Mouse (Mus musculus) left cerebral cortex, postnatal 10 days (tissue): Measurements from ENCODE around the gene B4galnt4. TPM values are rescaled to one million over a fixed set of nuclear protein-coding genes. Genes with fewer than 3 reads are reported as not detected.

Experiments used
- DNase-seq, 2 experiments: peaks; one replicate each; pipeline ENCODE4 v3.0.0; 2021 to 2022; ENCODE audit warnings: low spot score in 2 of 2, mixed read lengths in 1 of 2; ENCODE audit errors: extremely low spot score in 1 of 2
- intact Hi-C: fragments of 180-260 bp; cut with DNase I; formaldehyde crosslinking; loops from one replicate; pipeline ENCODE4 v1.15.1; 2025
- total RNA-seq, 2 experiments: library from RNA; stranded (reverse); gene quantifications; 2 replicates each; pipeline ENCODE4 v1.2.3; 2021

The B4galnt4 gene
- total RNA-seq, 2 experiments from 2014 or later = 107 to 110 TPM

DNA sequence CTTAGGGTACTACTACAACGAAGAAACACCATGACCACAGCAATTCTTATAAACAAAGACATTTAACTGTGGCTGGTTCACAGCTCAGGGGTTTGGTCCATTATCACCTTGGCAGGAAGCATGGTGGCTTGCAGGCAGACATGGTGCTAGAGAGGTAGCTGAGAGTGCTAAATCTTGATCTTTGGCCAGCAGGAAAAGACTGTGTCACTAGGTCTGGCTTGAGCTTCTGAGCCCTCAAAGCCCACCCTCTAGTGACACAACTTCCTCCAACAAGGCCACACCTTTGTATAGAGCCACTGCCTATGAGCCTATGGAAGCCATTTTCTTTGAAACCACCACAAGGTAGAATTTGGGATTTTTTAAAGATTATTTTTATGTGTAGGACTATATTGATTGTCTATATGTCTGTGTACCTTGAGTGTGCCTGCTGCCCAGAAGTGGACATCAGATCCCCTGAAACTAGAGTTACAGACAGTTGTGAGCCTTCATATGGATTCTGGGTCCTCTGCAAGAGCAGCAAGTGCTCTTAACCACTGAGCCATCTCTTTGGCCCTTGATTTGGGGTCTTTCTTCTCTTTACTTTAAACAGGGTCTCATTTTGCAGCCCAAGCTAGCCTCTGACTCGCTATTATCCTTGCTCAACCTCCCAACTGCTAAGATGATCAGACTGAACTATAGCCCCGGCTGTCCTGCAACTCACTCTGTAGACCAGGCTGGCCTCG lies 21.4 kb upstream of the B4galnt4 start:
- no peak for DNase-seq
- intact Hi-C loops = no loop called here

DNA sequence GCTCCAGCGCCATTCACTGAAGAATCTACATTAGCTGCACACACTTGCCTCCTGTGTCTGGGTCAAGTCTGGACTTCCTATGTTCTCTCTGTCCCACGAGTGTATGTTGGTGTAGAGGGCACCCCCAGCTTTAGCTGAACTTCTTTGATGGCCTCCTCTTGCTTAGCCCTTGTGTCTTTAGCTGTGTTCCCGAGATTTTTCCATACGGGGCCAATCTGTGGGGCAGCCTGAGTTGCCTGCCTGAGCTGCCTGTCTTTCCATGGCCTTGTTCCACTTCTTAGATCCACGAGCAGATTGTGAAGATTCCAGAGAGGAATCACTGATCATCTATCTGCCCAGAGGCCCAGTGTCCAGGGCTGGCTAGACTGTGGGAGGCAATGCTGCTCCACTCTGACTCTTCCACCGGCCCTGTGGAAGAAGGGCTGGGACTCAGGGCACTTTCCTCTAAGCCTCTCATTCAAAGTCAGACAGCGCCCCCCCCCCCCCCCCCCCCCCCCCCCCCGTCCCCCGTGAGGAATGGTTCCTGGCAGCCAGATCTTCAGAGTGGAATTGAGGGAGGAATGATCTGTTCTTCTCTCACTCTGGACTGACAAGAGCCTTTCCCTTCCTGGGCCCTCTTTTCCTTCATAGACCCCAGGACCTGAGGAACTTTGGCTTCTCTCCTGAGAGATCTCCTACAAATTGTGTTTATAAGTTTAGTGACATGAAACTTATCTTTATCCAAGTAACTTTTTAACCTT lies 19.9 kb upstream of the B4galnt4 start:
- intact Hi-C loops = no loop called here

DNA sequence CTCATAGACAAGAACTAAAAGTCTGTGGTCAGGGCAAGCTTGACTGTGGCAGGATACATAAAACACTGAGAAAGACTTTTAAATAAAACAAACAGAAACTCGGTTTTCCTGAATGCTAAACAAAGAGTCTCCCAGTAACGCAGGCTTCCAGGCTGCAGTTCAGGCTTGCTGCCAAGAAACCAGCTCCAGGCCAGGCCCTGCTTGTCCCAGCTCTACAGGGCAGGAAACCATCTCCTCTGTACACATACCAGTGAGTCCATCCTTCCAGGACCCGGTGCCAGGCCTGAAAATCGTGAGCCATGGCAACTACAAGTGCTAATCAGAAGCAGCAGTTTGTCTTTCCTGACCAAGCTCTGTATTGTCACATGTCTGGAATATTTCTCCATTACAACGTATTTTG lies 19.2 kb upstream of the B4galnt4 start:
- DNase-seq = peak; percentile 34 to 87
- intact Hi-C loops = no loop called here

More for the DNA sequence above, 19.9 kb upstream of the B4galnt4 start:
- DNase-seq = no peak

DNA sequence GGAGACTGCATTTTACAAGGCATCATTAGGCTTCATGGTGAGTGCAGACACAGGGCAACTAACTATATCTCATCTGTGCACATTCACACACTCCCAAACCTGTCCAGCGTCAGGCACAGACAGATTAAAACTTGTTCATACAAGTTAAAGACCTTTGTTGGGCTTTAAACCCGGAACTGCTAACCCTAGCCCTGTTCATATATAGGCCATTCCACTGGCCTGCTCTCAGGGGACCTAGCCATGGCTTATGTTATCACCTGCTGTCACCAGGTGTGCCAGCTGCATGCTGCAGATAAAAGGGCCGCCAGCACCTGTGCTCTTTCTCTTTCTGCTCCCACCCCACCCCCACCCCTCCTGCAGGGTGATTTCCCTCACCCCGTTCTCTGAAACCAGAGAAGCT lies 18.4 kb upstream of the B4galnt4 start:
- intact Hi-C loops = no loop called here
- no peak for DNase-seq

DNA sequence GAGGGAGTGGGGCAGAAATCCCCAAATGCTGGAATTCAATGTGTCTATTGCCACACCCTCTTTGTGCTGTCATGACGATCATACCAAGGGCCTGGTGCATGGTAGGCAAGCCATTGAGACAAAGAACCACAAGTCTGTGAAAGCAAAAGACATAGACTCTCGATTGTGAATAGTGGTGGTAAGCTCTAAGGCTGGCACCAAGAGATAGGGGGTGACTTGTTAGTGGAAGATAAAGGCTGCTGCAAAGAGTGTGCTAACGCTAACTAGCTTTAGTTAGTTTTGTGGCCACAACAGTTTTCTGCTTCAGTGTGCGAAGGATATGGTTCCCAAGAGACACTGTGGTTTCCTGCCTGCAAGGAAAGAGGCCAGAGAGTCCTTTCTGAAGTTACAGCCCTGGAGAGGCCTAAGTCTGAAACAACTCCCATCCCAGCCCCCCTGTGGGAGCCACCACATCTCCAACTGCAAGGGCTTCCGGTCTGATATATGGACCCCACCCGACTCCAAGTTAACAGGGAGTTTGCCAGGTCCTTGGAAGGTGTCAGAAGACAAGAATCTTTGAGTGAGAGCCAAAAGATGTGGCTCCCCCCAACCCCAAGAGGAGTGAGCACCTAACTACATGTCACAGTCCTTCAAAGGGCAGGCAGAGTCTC lies 13.8 kb upstream of the B4galnt4 start:
- intact Hi-C loops = no loop called here
- DNase-seq = no peak

DNA sequence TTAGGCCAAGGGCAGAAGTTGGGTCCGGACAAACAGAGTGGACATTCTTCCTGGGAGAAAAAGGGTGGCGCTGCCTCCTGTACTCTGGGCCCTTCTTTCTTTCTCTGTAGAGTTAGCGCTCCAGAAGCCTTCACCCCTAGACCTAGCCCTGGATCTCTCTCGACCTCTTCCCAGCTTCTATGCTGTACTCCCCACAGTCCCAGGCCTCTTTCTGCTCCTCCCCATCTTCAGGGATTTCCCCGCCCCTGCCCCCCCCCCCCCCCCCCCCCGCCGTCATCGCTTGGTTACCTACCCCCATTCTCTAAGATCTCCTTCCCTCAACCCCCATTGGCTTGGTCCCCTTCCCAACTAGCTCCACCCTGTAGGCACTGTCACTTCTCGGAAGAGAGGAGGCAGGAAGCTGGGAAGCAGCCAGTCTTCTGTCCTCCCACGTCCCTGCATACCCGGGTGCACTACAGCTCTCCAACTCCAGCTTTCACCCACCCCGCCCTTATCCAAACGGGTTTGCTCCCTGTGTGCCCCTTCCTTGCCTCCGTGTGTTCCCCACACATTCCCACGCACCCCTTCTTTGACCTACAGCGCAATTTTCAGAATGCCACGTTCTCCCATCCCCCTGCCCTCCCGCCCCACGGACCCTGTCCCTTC lies 13.2 kb upstream of the B4galnt4 start:
- intact Hi-C loops = loop anchor here (1.0 to 2.0 kb wide), 4 partner anchors 39 to 203 kb away; partner anchors contain the start of gene Scgb1c1
- DNase-seq = peak; percentile 67 to 87

DNA sequence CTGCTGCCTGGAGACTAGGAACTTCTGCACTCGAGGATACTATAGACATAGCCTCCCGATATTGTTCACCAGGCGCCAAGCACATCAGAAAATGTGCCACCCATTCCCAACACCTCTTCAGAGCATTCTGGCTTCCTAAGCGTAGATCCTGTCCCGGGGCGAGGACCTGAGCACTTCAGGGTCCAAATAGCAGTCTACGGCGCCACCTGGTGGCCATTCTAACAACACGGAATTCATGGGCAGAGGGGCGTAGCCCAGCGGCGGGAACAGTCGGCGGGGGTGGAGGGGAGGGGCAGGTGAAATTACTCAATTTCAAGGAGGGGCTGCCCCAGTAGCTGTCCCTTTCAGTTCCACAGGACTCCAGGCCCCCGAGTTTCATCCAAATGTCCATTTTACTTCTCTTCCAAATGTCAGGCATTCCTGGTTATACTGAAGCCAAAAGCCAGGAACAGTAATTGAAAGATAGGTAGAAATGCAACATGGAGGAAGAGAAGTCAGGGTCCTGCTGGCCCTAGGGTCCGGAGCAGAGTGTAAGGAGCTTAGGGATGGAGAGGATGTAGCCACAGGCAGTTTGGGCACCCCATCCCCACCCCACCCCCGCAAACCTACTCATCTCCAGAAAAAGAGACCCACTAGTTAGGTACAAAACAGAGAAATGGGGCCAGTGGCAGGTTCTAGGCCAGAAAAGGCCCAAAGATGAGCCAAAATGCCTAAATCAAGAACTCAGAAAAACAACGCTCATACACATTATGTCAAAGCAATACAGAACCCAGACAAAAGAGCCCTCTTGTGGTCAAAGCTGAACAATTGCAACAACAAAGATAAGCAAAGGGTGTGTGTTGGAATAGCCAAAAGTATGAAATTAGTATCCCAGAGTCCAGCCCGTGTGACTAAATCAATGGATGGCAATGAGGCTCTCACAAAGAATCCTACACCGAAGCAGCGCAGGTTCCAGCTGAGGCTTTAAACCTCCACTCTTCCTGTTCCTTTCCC lies 12.4 kb upstream of the B4galnt4 start:
- intact Hi-C loops = loop anchor here (1.0 to 2.0 kb wide), 4 partner anchors 40 to 204 kb away; partner anchors contain the start of gene Scgb1c1
- DNase-seq = peak; percentile 87 to 92

DNA sequence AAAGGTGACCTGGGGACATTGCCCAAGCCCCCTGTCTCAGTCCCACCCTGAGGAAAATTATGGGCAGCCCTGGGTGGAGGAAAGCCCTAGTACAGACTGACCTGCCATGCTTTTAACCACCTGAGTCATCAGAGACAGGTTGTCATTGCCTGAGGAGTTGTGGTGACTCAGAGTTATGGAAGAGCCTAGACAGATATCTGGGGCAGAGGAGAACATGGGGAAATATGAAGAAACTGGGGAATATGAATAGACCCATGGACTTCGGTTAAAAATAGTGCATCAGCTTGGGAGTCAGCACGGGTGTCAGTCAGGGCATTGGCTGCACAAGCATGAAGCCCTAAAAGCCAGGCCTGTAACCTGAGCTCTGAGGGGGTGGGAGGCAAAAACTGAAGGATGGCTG lies 11.6 kb upstream of the B4galnt4 start:
- intact Hi-C loops = loop anchor here (2.0 kb wide), 2 partner anchors 41 to 205 kb away; partner anchors contain the start of gene Scgb1c1
- no peak for DNase-seq

DNA sequence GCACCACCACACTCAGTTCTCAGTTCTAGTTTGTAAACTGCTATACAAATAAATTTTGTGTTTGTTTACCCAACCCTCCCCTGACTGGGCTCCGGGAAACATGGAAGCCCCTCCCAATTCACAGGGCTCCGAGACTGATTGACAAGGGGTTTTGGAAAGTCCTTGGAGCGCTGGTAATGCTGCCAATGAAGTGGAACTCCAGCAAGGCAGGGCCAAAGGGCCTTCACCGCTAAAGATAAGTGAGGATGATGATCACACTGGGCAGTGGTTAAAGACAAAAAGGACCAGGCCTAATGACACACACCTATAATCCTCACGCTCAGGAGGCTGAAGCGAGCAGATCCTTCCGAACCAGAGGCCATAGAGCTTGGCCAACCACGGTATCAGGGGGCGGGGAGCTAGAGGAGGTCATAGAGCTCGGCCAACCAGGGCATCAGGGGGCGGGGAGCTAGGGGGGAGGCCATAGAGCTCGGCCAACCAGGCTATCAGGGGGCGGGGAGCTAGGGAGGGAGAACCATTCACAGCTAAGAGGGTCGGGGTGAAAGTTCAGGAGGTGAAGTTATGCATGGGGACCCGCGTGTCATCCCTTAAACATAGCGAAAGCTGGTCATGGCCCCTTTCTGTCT lies 9.7 kb upstream of the B4galnt4 start:
- intact Hi-C loops = no loop called here
- no peak for DNase-seq

DNA sequence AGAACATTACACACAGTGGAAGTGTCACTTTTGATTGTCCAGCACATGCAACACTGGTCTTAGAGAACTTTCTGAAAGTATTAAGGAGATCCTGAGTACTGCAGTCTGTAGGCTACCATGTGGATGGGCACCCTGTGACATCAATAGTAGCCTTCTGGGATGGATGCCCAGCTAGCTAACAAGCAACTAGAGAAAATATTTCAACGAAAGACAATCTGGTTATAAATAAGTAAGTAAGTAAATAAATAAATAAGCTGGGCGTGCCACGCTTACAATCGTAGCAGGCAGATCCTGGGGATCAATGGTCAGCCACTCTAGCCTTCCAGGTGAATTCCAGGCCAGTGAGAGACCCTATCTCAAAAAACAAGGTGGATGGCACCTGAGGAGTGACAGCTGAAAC lies 8.9 kb upstream of the B4galnt4 start:
- no peak for DNase-seq
- intact Hi-C loops = no loop called here

DNA sequence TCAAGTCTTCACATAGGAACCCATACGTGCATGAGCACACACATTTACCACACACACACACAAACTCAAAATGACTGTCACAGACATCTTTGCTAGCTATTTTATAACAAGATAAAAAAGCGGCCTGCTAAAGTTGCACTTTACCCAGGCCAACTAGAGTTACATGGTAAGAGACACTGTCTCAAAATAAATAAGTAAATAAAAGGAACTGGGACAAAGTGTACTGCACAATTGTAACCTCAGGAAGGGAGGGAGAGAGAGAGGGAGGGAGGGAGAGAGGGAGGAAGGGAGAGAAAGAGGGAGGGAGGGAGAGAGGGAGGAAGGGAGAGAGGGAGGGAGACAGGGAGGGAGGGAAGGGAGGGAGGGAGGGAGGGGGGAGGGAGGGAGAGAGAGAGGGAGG lies 8.5 kb upstream of the B4galnt4 start:
- no peak for DNase-seq
- intact Hi-C loops = no loop called here

DNA sequence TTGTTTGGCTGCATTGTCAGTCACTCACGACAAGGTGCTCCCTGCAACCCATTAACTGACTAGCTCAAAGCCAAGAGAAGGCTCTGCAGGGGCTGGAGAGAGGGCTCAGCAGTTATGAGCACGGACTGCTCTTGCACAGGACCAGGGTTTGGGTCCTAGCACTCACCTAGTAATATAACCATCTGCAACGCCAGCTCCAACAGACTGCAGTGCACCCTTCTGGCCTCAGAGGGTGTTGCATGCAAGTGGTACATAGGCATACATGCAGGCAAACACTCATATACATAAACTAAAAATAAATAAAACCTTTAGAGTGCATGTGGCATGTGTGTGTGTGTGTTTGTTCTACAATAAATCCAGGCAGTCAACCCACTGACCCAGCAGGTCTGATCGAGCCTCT lies 5.1 kb upstream of the B4galnt4 start:
- DNase-seq = no peak
- intact Hi-C loops = no loop called here

DNA sequence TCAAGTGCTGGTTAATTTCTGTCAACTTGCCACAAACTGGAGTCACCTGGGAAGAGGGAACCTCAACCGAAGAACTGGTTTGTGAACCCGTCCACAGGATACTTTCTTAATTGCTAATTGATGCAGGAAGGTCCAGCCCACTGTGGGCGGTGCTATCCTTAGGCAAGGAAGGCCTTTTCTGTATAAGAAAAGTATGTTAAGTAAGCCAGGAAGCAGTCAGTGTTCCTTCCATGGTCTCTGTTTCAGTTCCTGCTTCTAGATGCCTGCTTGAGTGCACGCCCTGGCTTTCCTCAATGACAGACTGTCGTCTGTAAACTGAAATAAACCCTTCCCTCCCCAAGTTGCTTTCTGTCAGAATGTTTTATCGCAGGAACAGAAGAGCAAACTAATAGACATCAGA lies 3.9 kb upstream of the B4galnt4 start:
- DNase-seq = no peak
- intact Hi-C loops = no loop called here

DNA sequence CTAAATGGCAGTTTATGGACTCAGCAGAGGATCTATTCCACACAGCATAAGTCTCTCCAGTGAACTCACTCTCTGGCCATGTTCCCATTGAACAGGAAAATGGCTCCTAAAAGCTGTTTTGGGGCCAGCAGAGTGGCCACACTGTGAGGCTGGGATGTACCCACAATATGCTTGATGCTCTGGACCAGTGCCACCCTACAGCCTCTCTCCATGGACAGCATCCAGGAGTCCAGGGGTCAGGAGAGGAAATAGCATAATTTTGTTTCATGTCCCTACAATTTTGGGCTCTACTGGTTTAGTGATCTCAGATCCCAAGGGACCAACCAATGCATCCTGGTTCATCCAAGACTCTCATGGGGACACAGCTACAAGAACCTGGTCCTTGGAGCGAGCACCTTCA lies 3.4 kb upstream of the B4galnt4 start:
- no peak for DNase-seq
- intact Hi-C loops = no loop called here

DNA sequence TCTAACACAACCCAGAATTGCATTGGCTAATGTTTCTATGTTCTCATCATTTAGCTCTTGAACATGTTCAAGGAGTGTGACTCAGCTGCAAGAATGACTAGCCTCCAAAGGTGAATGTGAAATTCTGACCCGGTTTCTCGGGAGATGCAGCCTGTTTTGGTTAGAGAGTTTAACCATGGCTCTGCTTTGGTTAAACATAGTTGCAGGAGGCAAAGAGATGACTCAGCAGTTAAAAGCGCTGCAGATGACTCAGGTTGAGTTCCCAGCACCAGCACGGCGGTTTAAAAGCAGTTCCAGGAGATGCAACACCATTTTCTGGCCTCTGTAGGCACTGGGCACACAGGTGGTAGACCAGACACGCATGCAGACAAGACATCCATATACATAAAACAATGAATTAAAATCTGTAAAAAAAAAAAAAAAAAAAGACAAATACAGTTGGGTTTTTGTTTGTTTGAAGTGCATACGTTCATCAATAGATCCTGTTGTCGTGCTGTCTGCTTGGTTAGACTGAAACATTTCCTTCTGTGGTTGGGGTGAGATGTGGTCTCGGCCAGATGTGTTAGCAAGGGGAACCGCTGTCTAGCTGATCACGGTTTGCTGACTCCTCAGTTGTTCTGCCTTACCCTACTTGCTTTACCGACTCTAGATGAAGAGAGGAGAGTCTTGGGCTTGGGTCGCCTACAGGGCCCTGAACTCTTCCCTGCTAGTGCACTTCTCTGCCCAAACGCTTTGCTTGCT lies 2.1 kb upstream of the B4galnt4 start:
- DNase-seq = no peak
- intact Hi-C loops = no loop called here

DNA sequence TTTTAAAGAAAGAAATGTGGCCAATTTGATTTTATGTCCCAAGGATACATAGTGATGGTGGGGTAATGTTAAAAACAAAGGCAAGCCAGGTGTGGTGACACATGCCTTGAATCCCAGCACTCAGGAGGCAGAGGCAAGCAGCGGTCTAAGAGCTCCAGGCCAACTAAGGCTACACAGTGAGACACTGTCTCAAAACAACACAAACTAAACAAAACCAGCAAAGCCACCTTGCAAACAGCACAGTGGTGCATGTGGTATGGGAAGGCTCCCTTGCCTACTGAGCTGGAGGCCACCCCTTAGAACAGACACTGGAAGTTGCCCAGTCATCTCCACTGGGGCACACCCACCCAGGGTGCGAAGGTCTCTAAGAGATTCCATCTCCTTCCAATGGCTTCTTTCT lies 975 bp upstream of the B4galnt4 start:
- no peak for DNase-seq
- intact Hi-C loops = loop anchor here (5.0 kb wide), 1 partner anchor 112 kb away; the partner anchor contains the start of gene Rnh1

DNA sequence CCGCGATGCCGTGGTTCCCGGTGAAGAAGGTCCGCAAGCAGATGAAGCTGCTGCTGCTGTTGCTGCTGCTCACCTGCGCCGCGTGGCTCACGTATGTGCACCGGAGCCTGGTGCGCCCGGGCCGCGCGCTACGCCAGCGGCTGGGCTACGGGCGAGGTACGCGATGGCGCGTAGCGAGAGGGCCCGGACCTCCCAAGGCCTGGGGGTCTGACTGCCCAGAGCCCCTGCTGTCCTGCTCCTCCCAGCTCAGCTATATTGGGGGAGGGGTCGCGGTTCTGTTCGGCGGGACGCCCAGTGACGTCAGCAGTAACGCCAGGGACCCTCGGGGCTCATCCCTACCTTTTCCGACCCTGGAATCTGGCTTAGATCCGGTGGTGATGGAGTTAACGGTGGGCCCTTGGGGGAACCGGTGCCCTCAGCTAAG lies 377 bp downstream of the B4galnt4 start:
- DNase-seq = peak in 1 of 2 experiments; percentile 61
- intact Hi-C loops = loop anchor here (5.0 kb wide), 1 partner anchor 111 kb away; the partner anchor contains the start of gene Rnh1
